ENCODE assay signal across 17 mouse cellular contexts in the genomic region with DNA sequence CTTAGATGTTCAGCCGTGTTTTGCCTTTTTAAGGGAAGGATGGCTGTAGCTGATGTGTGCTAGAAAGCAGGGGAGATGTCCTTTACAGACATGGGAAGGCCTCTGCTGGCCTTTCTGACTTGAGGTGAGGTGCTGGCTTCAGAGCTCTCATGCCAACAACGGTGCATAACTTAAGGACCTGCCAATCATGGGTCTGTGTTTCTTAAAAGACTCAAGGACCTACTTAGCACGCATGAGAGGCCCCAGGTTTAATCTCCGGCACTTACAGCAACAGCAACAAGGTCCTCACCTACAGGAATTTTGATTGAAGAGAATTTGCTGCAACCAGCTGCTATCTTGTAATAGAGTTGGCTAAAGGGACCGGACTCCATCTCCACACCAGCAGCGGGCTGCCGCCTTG.
"Had no signal": no experiment of that assay in that cellular context is flagged by ENCODE, and none has a peak within 500 bp of the region (broad histone marks: within the 10 kb centered on the region; RNA-seq: fewer than 3 reads in every experiment).

No protein-coding gene starts in this region.

- H3K4me1 ChIP-seq: limb, embryonic 12.5 days; limb, embryonic 15.5 days; liver, embryonic 12.5 days; liver, embryonic 15.5 days; midbrain, embryonic 12.5 days; midbrain, embryonic 15.5 days; neural tube, embryonic 13.5 days had no signal

- H3K4me3 ChIP-seq: limb, embryonic 12.5 days; limb, embryonic 15.5 days; liver, embryonic 12.5 days; liver, embryonic 15.5 days; midbrain, embryonic 12.5 days; midbrain, embryonic 15.5 days; myocyte; neural tube, embryonic 13.5 days had no signal

- H3K4me2 ChIP-seq: limb, embryonic 12.5 days; limb, embryonic 15.5 days; liver, embryonic 12.5 days; liver, embryonic 15.5 days; midbrain, embryonic 12.5 days; midbrain, embryonic 15.5 days; neural tube, embryonic 13.5 days had no signal

- H3K27ac ChIP-seq: limb, embryonic 12.5 days; limb, embryonic 15.5 days; liver, embryonic 12.5 days; liver, embryonic 15.5 days; midbrain, embryonic 12.5 days; midbrain, embryonic 15.5 days; neural tube, embryonic 13.5 days had no signal

- ATAC-seq: inflammation-experienced regulatory T-cells, adult 6 months; intestine, embryonic 16.5 days; liver, embryonic 12.5 days; midbrain, embryonic 15.5 days had no signal

- H3K27me3 ChIP-seq: limb, embryonic 12.5 days; limb, embryonic 15.5 days; liver, embryonic 12.5 days; liver, embryonic 15.5 days; midbrain, embryonic 12.5 days; midbrain, embryonic 15.5 days; neural tube, embryonic 13.5 days had no signal

- H3K9me3 ChIP-seq: limb, embryonic 12.5 days; limb, embryonic 15.5 days; liver, embryonic 12.5 days; liver, embryonic 15.5 days; midbrain, embryonic 12.5 days; midbrain, embryonic 15.5 days; neural tube, embryonic 13.5 days had no signal

- DNase-seq: kidney, adult 18-20 months; kidney, adult 9 months; kidney, postnatal 14 days; kidney, postnatal 4 days; left cerebral cortex, postnatal 4 days; retina, postnatal 1 day; thymus, postnatal 25 days had no signal

- H3K9ac ChIP-seq: limb, embryonic 12.5 days; limb, embryonic 15.5 days; liver, embryonic 12.5 days; liver, embryonic 15.5 days; midbrain, embryonic 12.5 days; midbrain, embryonic 15.5 days; neural tube, embryonic 13.5 days had no signal
